Mouse (Mus musculus) intestine, embryonic 16.5 days (tissue): Measurements from ENCODE around the gene Pear1. TPM values are rescaled to one million over a fixed set of nuclear protein-coding genes. Genes with fewer than 3 reads are reported as not detected.

Source experiments
- ATAC-seq: fragments of 200-750 bp; cut with Nextera tagmentation; 2 replicates; pipeline ENCODE4 v1.8.0; 2017; ENCODE audit warnings: moderate TSS enrichment, moderate library complexity
- H3K27ac ChIP-seq: fragments of 300-500 bp; sonication (generic); 2 replicates; pipeline ENCODE4 v1.5.1; 2014; ENCODE audit warnings: mild to moderate bottlenecking, low read length
- H3K27me3 ChIP-seq: fragments of 300-500 bp; sonication (generic); replicated peaks from 2 replicates; pipeline ENCODE4 v1.6.1; 2014; ENCODE audit warnings: low read length, control low read depth, mixed read lengths; ENCODE audit not compliant: control insufficient read depth, insufficient read depth
- H3K36me3 ChIP-seq: fragments of 300-500 bp; sonication (generic); 2 replicates; pipeline ENCODE4 v1.6.1; 2014; ENCODE audit warnings: low read length, control low read depth; ENCODE audit not compliant: control insufficient read depth, insufficient read depth
- H3K4me1 ChIP-seq: fragments of 300-500 bp; sonication (generic); 2 replicates; pipeline ENCODE4 v1.6.1; 2014; ENCODE audit warnings: low read length, control low read depth, mixed read lengths; ENCODE audit not compliant: control insufficient read depth, insufficient read depth
- H3K4me2 ChIP-seq: fragments of 300-500 bp; sonication (generic); 2 replicates; pipeline ENCODE4 v1.6.1; 2014; ENCODE audit warnings: low read depth, low read length, control low read depth
- H3K4me3 ChIP-seq: fragments of 300-500 bp; sonication (generic); 2 replicates; pipeline ENCODE4 v1.5.1; 2014; ENCODE audit warnings: mild to moderate bottlenecking, low read length
- H3K9ac ChIP-seq: fragments of 300-500 bp; sonication (generic); 2 replicates; pipeline ENCODE4 v1.6.1; 2014; ENCODE audit warnings: low read depth, low read length
- H3K9me3 ChIP-seq: fragments of 300-500 bp; sonication (generic); 2 replicates; pipeline ENCODE4 v1.6.1; 2016; ENCODE audit warnings: low read length, control low read depth; ENCODE audit not compliant: control insufficient read depth
- WGBS: fragments of 180-500 bp; shearing (Covaris S2); extraction: QIAGEN DNeasy Blood & Tissue Kit; methylation state at CpG from one replicate; pipeline ENCODE4 v1.1.7; 2014; 5-methylcytosine and 5-hydroxymethylcytosine counted together
- polyA plus RNA-seq: library from polyadenylated mRNA; unstranded; fragments of >200 nt; fragmentation: Nextera tagmentation; extraction: Ambion mirVana; gene quantifications from 2 replicates; pipeline ENCODE4 v1.2.1, GENCODE M21; 2015

The Pear1 gene
- polyA plus RNA-seq, 1 experiment from 2014 or later: 22.2 TPM

GRCm38 (mm10) chr3:87846186-87846585 lies 22.1 kb upstream of the Pear1 start:
- WGBS: 67% methylated on average over 4 of the region's 4 CpGs
- Histone ChIP-seq H3K9me3 (no peaks in the 10 kb centered on the region), H3K36me3 (no peaks in the 10 kb centered on the region)

GRCm38 (mm10) chr3:87844981-87845380 lies 20.9 kb upstream of the Pear1 start:
- Histone ChIP-seq H3K9ac (no peak overlapping the region), H3K4me1 (no peaks in the 10 kb centered on the region), H3K27ac (no peak overlapping the region), H3K9me3 (no peaks in the 10 kb centered on the region), H3K4me3 (no peak overlapping the region), H3K4me2 (no peak overlapping the region), H3K27me3 (no peaks in the 10 kb centered on the region), H3K36me3 (no peaks in the 10 kb centered on the region)
- ATAC-seq: no peak
- WGBS: 83% methylated on average over 4 of the region's 4 CpGs

More at GRCm38 (mm10) chr3:87846186-87846585, 22.1 kb upstream of the Pear1 start:
- no peak overlapping the region for H3K4me3 ChIP-seq
- no peaks in the 10 kb centered on the region for H3K4me1 ChIP-seq
- H3K27me3 ChIP-seq: no peaks in the 10 kb centered on the region
- no peak overlapping the region for H3K4me2 ChIP-seq
- H3K9ac ChIP-seq: no peak overlapping the region
- ATAC-seq: no peak
- no peak overlapping the region for H3K27ac ChIP-seq

GRCm38 (mm10) chr3:87840858-87841257 lies 16.8 kb upstream of the Pear1 start:
- no peaks in the 10 kb centered on the region for H3K4me1 ChIP-seq
- H3K9me3 ChIP-seq: no peaks in the 10 kb centered on the region
- no peaks in the 10 kb centered on the region for H3K36me3 ChIP-seq
- ATAC-seq: no peak
- no peak overlapping the region for H3K9ac ChIP-seq
- no peak overlapping the region for H3K4me3 ChIP-seq
- H3K27ac ChIP-seq: no peak overlapping the region
- no peaks in the 10 kb centered on the region for H3K27me3 ChIP-seq
- no peak overlapping the region for H3K4me2 ChIP-seq

DNA sequence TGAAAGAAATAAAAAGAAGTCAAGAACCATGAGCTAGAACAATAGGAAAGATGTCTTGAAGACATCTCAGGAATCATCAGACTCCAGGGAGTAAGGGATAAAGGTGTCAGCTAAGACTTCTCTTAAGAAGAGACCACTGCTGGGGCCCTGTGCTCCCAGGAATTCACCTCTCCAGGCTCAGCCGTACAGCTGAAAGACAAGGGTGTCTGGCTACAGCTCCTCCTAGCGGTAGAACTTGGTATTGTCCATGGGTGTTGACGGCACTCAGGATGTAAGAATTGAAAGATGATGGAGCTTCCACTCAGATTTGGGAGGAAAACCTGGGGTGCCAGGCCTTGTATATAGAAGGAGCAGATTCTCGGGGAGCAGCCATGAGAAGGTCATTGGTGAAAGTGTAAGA lies 14.5 kb upstream of the Pear1 start:
- no peak overlapping the region for H3K4me3 ChIP-seq
- ATAC-seq: no peak
- H3K36me3 ChIP-seq: no peaks in the 10 kb centered on the region
- no peak overlapping the region for H3K9ac ChIP-seq
- H3K4me1 ChIP-seq: no peaks in the 10 kb centered on the region
- no peaks in the 10 kb centered on the region for H3K27me3 ChIP-seq
- WGBS: 3% methylated on average over 4 of the region's 4 CpGs
- no peak overlapping the region for H3K27ac ChIP-seq
- no peak overlapping the region for H3K4me2 ChIP-seq
- no peaks in the 10 kb centered on the region for H3K9me3 ChIP-seq

- no peak for ATAC-seq
- Histone ChIP-seq H3K36me3 (no peaks in the 10 kb centered on the region), H3K4me3 (no peak overlapping the region), H3K27me3 (no peaks in the 10 kb centered on the region), H3K4me1 (no peaks in the 10 kb centered on the region), H3K9ac (no peak overlapping the region), H3K9me3 (no peaks in the 10 kb centered on the region), H3K27ac (no peak overlapping the region), H3K4me2 (no peak overlapping the region)
- WGBS: 63% methylated on average over 5 of the region's 5 CpGs
These were observed 9.4 kb upstream of the Pear1 start for GRCm38 (mm10) chr3:87833482-87833881.

DNA sequence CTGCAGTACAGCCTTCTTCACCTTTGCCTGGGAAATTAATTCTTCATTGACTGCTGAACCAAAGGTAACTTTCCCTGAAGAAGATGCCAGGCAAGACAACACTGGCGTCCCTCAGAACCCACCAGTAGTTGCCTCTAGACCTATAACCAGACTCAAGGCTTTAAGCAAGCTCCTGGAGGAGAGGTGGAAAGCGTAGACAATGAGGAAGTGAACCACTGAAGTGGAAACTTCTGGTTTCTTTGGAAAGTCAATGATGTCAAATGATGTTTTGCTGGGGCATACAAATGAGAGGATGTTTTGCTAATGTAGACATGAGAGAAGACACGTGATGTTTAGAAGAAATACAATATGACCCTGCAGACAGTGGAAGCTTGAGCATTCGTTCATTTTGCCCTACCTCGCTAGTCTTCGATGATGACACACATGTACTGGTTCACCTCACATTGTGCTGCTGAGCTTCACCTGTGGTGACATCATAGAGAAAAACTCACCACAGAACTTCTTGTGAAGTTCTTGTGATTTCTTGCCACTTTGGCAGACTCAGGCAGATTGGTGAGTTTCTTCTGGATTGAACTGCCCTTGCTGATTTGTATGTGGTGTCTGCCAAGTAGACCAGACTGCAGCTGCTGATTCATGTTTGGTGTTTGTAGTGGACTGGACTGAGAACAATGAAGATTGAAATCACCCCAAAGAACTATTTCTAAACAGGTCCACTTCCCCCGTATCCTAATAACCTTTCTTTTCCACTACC lies 8.2 kb upstream of the Pear1 start:
- Histone ChIP-seq H3K9me3 (no peaks in the 10 kb centered on the region), H3K27ac (no peak overlapping the region), H3K9ac (no peak overlapping the region), H3K4me2 (no peak overlapping the region), H3K36me3 (no peaks in the 10 kb centered on the region), H3K4me1 (no peaks in the 10 kb centered on the region), H3K27me3 (no peaks in the 10 kb centered on the region), H3K4me3 (no peak overlapping the region)
- WGBS: 83% methylated on average over 7 of the region's 7 CpGs
- no peak for ATAC-seq

DNA sequence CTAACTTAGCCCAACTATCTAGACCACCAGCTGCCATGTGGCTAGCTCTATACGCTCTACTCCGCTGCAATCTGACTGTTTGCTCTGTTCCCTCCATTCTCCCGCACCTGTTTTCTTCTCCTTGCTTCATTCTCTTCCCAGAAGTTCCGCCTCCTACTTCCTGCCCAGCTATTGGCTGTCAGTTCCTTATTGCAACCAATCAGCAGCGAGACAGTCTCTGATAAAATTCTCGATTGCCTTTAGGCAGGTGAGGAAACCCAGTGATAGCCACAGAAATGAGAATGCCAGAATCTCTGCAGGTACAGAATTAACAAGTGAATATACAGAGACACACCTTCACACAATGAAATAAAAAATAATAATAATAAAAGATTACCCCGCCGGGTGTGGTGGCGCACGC lies 4.9 kb upstream of the Pear1 start:
- Histone ChIP-seq H3K9me3 (no peaks in the 10 kb centered on the region), H3K9ac (no peak overlapping the region), H3K27me3 (no peaks in the 10 kb centered on the region), H3K4me1 (no peaks in the 10 kb centered on the region), H3K36me3 (no peaks in the 10 kb centered on the region), H3K4me2 (no peak overlapping the region), H3K27ac (no peak overlapping the region), H3K4me3 (no peak overlapping the region)
- WGBS: 48% methylated on average over 10 of the region's 10 CpGs
- ATAC-seq: no peak

- H3K9ac ChIP-seq: no peak overlapping the region
- no peaks in the 10 kb centered on the region for H3K4me1 ChIP-seq
- H3K4me2 ChIP-seq: no peak overlapping the region
- H3K27me3 ChIP-seq: no peaks in the 10 kb centered on the region
- no peak for ATAC-seq
- 39% methylated on average over 4 of the region's 4 CpGs for WGBS
- no peak overlapping the region for H3K4me3 ChIP-seq
- H3K27ac ChIP-seq: no peak overlapping the region
- no peaks in the 10 kb centered on the region for H3K36me3 ChIP-seq
- no peaks in the 10 kb centered on the region for H3K9me3 ChIP-seq
These were observed 4.3 kb upstream of the Pear1 start for GRCm38 (mm10) chr3:87828435-87828834.

GRCm38 (mm10) chr3:87818226-87818625 lies 5.9 kb downstream of the Pear1 start:
- Histone ChIP-seq H3K4me1 (no peaks in the 10 kb centered on the region), H3K4me2 (no peak overlapping the region), H3K9me3 (no peaks in the 10 kb centered on the region), H3K4me3 (no peak overlapping the region), H3K27ac (no peak overlapping the region), H3K9ac (no peak overlapping the region), H3K36me3 (no peaks in the 10 kb centered on the region), H3K27me3 (peaks cover 9% of the 10 kb centered on the region)
- WGBS: 62% methylated on average over 12 of the region's 12 CpGs
- ATAC-seq: no peak

- peaks cover 9% of the 10 kb centered on the region for H3K27me3 ChIP-seq
- no peak overlapping the region for H3K4me2 ChIP-seq
- no peaks in the 10 kb centered on the region for H3K9me3 ChIP-seq
- WGBS: 4% methylated on average over 12 of the region's 12 CpGs
- no peak overlapping the region for H3K9ac ChIP-seq
- peak; percentile 63 for ATAC-seq
- H3K36me3 ChIP-seq: no peaks in the 10 kb centered on the region
- no peak overlapping the region for H3K27ac ChIP-seq
- H3K4me3 ChIP-seq: no peak overlapping the region
- H3K4me1 ChIP-seq: no peaks in the 10 kb centered on the region
These were observed 7.4 kb downstream of the Pear1 start for GRCm38 (mm10) chr3:87816646-87817093.
